Mouse (Mus musculus): ENCODE measurements around the gene Arhgef2. TPM values are rescaled to one million over a fixed set of nuclear protein-coding genes. Genes with fewer than 3 reads are reported as not detected.
A peak's percentile ranks its signal among the peaks of the same experiment; 100 is the strongest.

Arhgef2 gene
- polyA plus RNA-seq, 1 experiment: 224 TPM

GRCm38 (mm10) chr3:88603714-88604161, 2.0 kb upstream of the Arhgef2 start:
- Histone ChIP-seq H3K27ac (ENCODE audit: insufficient read depth, low read length) (no peak overlapping the region), H3K4me1 (ENCODE audit: control insufficient read depth, insufficient read depth, low read length) (no peaks in the 10 kb centered on the region), H3K4me3 (ENCODE audit: insufficient read depth, low read length) (no peak overlapping the region)
- TF ChIP-seq CTCF (IDR thresholded peaks at IDR 0.05; ENCODE audit: extremely low read depth, insufficient read depth, low read length): peak; percentile 71
- no peak for TF ChIP-seq POLR2A (IDR thresholded peaks at IDR 0.05; ENCODE audit: extremely low read depth, insufficient read depth, low read length)

- Histone ChIP-seq H3K4me3 (ENCODE audit: insufficient read depth, low read length) (no peak overlapping the region), H3K27ac (ENCODE audit: insufficient read depth, low read length) (no peak overlapping the region), H3K4me1 (ENCODE audit: control insufficient read depth, insufficient read depth, low read length) (no peaks in the 10 kb centered on the region)
- TF ChIP-seq POLR2A (IDR thresholded peaks at IDR 0.05; ENCODE audit: extremely low read depth, insufficient read depth, low read length) (no peak), CTCF (IDR thresholded peaks at IDR 0.05; ENCODE audit: extremely low read depth, insufficient read depth, low read length) (no peak)
Observed at GRCm38 (mm10) chr3:88604863-88605262, 903 bp upstream of the Arhgef2 start.

GRCm38 (mm10) chr3:88607065-88607757, 1.4 kb downstream of the Arhgef2 start:
- TF ChIP-seq POLR2A (IDR thresholded peaks at IDR 0.05; ENCODE audit: extremely low read depth, insufficient read depth, low read length) (no peak), CTCF (IDR thresholded peaks at IDR 0.05; ENCODE audit: extremely low read depth, insufficient read depth, low read length) (peak; percentile 99)
- H3K27ac ChIP-seq (ENCODE audit: insufficient read depth, low read length): no peak overlapping the region
- H3K4me3 ChIP-seq (ENCODE audit: insufficient read depth, low read length): 0 out of 2 replicates have a peak overlapping the region, but pooled peaks have one; percentile 0
- no peaks in the 10 kb centered on the region for H3K4me1 ChIP-seq (ENCODE audit: control insufficient read depth, insufficient read depth, low read length)

GRCm38 (mm10) chr3:88607758-88608138, 2.0 kb downstream of the Arhgef2 start:
- no peaks in the 10 kb centered on the region for H3K4me1 ChIP-seq (ENCODE audit: control insufficient read depth, insufficient read depth, low read length)
- H3K27ac ChIP-seq (ENCODE audit: insufficient read depth, low read length): no peak overlapping the region
- TF ChIP-seq POLR2A (IDR thresholded peaks at IDR 0.05; ENCODE audit: extremely low read depth, insufficient read depth, low read length): no peak
- no peak for TF ChIP-seq CTCF (IDR thresholded peaks at IDR 0.05; ENCODE audit: extremely low read depth, insufficient read depth, low read length)
- 0 out of 2 replicates have a peak overlapping the region, but pooled peaks have one; percentile 0 for H3K4me3 ChIP-seq (ENCODE audit: insufficient read depth, low read length)

- TF ChIP-seq POLR2A (IDR thresholded peaks at IDR 0.05; ENCODE audit: extremely low read depth, insufficient read depth, low read length) (no peak), CTCF (IDR thresholded peaks at IDR 0.05; ENCODE audit: extremely low read depth, insufficient read depth, low read length) (no peak)
- no peak overlapping the region for H3K4me3 ChIP-seq (ENCODE audit: insufficient read depth, low read length)
Observed at GRCm38 (mm10) chr3:88609066-88609465, 3.3 kb downstream of the Arhgef2 start.

GRCm38 (mm10) chr3:88614418-88614817, 8.7 kb downstream of the Arhgef2 start:
- H3K4me1 ChIP-seq (ENCODE audit: control insufficient read depth, insufficient read depth, low read length): no peaks in the 10 kb centered on the region
- no peak overlapping the region for H3K4me3 ChIP-seq (ENCODE audit: insufficient read depth, low read length)
- TF ChIP-seq POLR2A (IDR thresholded peaks at IDR 0.05; ENCODE audit: extremely low read depth, insufficient read depth, low read length): no peak
- TF ChIP-seq CTCF (IDR thresholded peaks at IDR 0.05; ENCODE audit: extremely low read depth, insufficient read depth, low read length): no peak
- no peak overlapping the region for H3K27ac ChIP-seq (ENCODE audit: insufficient read depth, low read length)

More at GRCm38 (mm10) chr3:88609066-88609465, 3.3 kb downstream of the Arhgef2 start:
- Histone ChIP-seq H3K4me1 (ENCODE audit: control insufficient read depth, insufficient read depth, low read length) (no peaks in the 10 kb centered on the region), H3K27ac (ENCODE audit: insufficient read depth, low read length) (no peak overlapping the region)

- no peak overlapping the region for H3K27ac ChIP-seq (ENCODE audit: insufficient read depth, low read length)
- H3K4me3 ChIP-seq (ENCODE audit: insufficient read depth, low read length): no peak overlapping the region
- H3K4me1 ChIP-seq (ENCODE audit: control insufficient read depth, insufficient read depth, low read length): peaks cover 2% of the 10 kb centered on the region
- TF ChIP-seq POLR2A (IDR thresholded peaks at IDR 0.05; ENCODE audit: extremely low read depth, insufficient read depth, low read length) (no peak), CTCF (IDR thresholded peaks at IDR 0.05; ENCODE audit: extremely low read depth, insufficient read depth, low read length) (no peak)
Observed at GRCm38 (mm10) chr3:88615117-88615516, 9.4 kb downstream of the Arhgef2 start.

GRCm38 (mm10) chr3:88615902-88616391, 10.2 kb downstream of the Arhgef2 start:
- Histone ChIP-seq H3K4me3 (ENCODE audit: insufficient read depth, low read length) (peak overlapping the region; percentile 21; the same call in 1 of the 2 replicates), H3K27ac (ENCODE audit: insufficient read depth, low read length) (peak overlapping the region; percentile 39; the same call in 1 of the 2 replicates), H3K4me1 (ENCODE audit: control insufficient read depth, insufficient read depth, low read length) (peaks cover 2% of the 10 kb centered on the region)
- TF ChIP-seq POLR2A (IDR thresholded peaks at IDR 0.05; ENCODE audit: extremely low read depth, insufficient read depth, low read length): no peak
- no peak for TF ChIP-seq CTCF (IDR thresholded peaks at IDR 0.05; ENCODE audit: extremely low read depth, insufficient read depth, low read length)

GRCm38 (mm10) chr3:88616951-88617500, 11.3 kb downstream of the Arhgef2 start:
- Histone ChIP-seq H3K27ac (ENCODE audit: insufficient read depth, low read length) (peak overlapping the region; percentile 65; the same call in 1 of the 2 replicates), H3K4me3 (ENCODE audit: insufficient read depth, low read length) (0 out of 2 replicates have a peak overlapping the region, but pooled peaks have one; percentile 21)

More at GRCm38 (mm10) chr3:88616951-88617500, 11.3 kb downstream of the Arhgef2 start:
- H3K4me1 ChIP-seq (ENCODE audit: control insufficient read depth, insufficient read depth, low read length): peaks cover 2% of the 10 kb centered on the region
- no peak for TF ChIP-seq POLR2A (IDR thresholded peaks at IDR 0.05; ENCODE audit: extremely low read depth, insufficient read depth, low read length)
- no peak for TF ChIP-seq CTCF (IDR thresholded peaks at IDR 0.05; ENCODE audit: extremely low read depth, insufficient read depth, low read length)

Data from cortical plate, adult 2 months (tissue).